Mouse (Mus musculus) limb, embryonic 12.5 days (tissue): ENCODE measurements at regions not wholly inside any gene's neighbourhood (a gene's known extent, or its start where the extent isn't known, plus 50 kb on each side); places are given as distances from the start of the nearest gene placed in this dataset.

Source experiments
- ATAC-seq: fragments of 200-750 bp; cut with Nextera tagmentation; 2 replicates; pipeline ENCODE4 v1.8.0; 2017; ENCODE audit warnings: low read depth, moderate TSS enrichment; ENCODE audit not compliant: insufficient number of reproducible peaks, insufficient read depth, low FRiP score, low TSS enrichment
- H3K27ac ChIP-seq: fragments of 300-500 bp; sonication (generic); 2 replicates; pipeline ENCODE4 v1.5.1; 2016; ENCODE audit warnings: mild to moderate bottlenecking, moderate library complexity
- H3K27me3 ChIP-seq: fragments of 300-500 bp; sonication (generic); 2 replicates; pipeline ENCODE4 v1.6.1; 2016; ENCODE audit warnings: mild to moderate bottlenecking, moderate library complexity
- H3K36me3 ChIP-seq: fragments of 300-500 bp; sonication (generic); 2 replicates; pipeline ENCODE4 v1.6.1; 2016; ENCODE audit warnings: mild to moderate bottlenecking, moderate library complexity
- H3K4me1 ChIP-seq: fragments of 300-500 bp; sonication (generic); replicated peaks from 2 replicates; pipeline ENCODE4 v1.6.1; 2016
- H3K4me2 ChIP-seq: fragments of 300-500 bp; sonication (generic); 2 replicates; pipeline ENCODE4 v1.6.1; 2016; ENCODE audit warnings: mild to moderate bottlenecking, moderate library complexity
- H3K4me3 ChIP-seq: fragments of 300-500 bp; sonication (generic); replicated peaks from 2 replicates; pipeline ENCODE4 v1.5.1; 2016; ENCODE audit warnings: mild to moderate bottlenecking
- H3K9ac ChIP-seq: fragments of 300-500 bp; sonication (generic); replicated peaks from 2 replicates; pipeline ENCODE4 v1.6.1; 2016; ENCODE audit warnings: mild to moderate bottlenecking, moderate library complexity
- H3K9me3 ChIP-seq: fragments of 300-500 bp; sonication (generic); 2 replicates; pipeline ENCODE4 v1.6.1; 2016; ENCODE audit warnings: mild to moderate bottlenecking, moderate library complexity
- WGBS: fragments of 180-500 bp; shearing (Covaris S2); methylation state at CpG from one replicate; pipeline ENCODE4 v1.1.7; 2016; 5-methylcytosine and 5-hydroxymethylcytosine counted together

DNA sequence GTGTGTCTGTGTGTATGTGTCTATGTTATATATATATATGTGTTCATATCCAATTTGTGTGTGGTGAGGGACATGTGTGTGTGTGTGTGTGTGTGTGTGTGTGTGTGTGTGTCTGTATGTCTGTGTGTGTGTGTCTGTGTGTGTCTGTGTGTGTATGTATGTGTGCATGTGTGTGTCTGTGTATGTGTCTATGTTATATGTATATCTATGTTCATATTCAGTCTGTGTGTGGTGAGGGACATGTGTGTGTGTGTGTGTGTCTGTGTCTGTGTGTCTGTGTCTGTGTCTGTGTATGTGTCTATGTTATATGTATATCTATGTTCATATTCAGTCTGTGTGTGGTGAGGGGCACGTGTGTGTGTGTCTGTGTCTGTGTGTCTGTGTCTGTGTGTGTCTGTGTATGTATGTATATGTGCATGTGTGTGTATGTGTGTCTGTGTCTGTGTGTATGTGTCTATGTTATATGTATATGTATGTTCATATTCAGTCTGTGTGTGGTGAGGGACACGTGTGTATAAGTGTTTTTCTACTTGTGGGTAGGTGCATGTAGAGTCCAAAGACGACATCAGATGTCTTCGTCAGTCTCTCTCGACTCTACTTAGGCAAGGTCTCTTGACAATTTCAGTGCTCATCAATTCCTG is 370.5 kb upstream of the Slc7a11 start:
- WGBS: 89% methylated on average over 5 of the region's 5 CpGs
- no peak overlapping the region for H3K9ac ChIP-seq
- H3K4me2 ChIP-seq: no peak overlapping the region
- H3K27ac ChIP-seq: no peak overlapping the region
- H3K4me3 ChIP-seq: no peak overlapping the region
- H3K36me3 ChIP-seq: no peaks in the 10 kb centered on the region
- no peaks in the 10 kb centered on the region; the same call in 1 of the 2 replicates for H3K4me1 ChIP-seq
- no peak; the same call in 1 of the 2 replicates for ATAC-seq
- no peaks in the 10 kb centered on the region for H3K27me3 ChIP-seq
- no peaks in the 10 kb centered on the region for H3K9me3 ChIP-seq

DNA sequence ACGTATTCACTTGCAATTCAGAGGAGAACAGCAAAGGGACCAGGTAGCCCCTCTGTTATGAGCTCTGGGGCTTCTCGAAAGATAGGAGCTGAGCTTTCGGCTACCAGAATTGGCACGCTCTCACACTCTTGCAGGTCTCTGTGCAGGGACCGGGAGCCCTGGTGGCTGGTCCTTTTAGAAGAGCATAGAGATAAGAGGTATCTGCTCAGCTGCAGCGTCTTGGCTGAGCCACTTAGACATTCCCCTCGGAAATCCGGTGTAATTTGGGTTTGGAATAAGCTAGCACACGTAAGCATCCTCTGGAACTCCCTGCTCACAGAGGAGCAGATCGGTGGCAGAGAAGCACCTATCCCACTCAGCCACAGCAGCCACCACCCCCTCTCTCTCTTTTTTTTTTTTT is 372.3 kb upstream of the Slc7a11 start:
- no peaks in the 10 kb centered on the region for H3K36me3 ChIP-seq
- H3K27me3 ChIP-seq: no peaks in the 10 kb centered on the region
- H3K9me3 ChIP-seq: no peaks in the 10 kb centered on the region
- no peak overlapping the region for H3K27ac ChIP-seq
- H3K9ac ChIP-seq: no peak overlapping the region
- peaks cover 14% of the 10 kb centered on the region for H3K4me1 ChIP-seq
- WGBS: 82% methylated on average over 10 of the region's 10 CpGs
- ATAC-seq: no peak
- no peak overlapping the region for H3K4me3 ChIP-seq
- no peak overlapping the region for H3K4me2 ChIP-seq

DNA sequence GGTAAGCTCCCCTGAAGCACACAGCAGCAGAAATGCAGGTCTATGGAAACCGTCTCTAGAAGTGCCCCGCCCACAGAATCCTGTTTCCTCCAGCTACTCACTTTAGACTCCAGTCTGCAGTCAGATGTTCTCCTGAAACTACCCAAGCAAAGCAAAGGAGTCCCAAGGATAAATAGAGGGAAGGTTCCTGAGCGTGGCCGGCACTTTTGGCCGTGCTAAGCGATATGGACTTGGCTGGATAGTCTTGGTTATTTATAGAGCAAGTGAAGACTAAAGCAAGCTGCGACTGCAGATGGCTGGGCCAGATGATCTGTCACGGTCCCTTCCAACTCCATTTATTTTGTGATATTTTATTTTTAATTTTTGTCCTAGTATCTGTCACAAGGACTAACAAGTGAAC is 373.1 kb upstream of the Slc7a11 start:
- H3K27me3 ChIP-seq: no peaks in the 10 kb centered on the region
- H3K4me1 ChIP-seq: peaks cover 17% of the 10 kb centered on the region
- no peak overlapping the region for H3K9ac ChIP-seq
- no peak overlapping the region for H3K4me2 ChIP-seq
- 86% methylated on average over 8 of the region's 8 CpGs for WGBS
- no peak overlapping the region for H3K4me3 ChIP-seq
- no peaks in the 10 kb centered on the region for H3K9me3 ChIP-seq
- no peak overlapping the region for H3K27ac ChIP-seq
- no peak for ATAC-seq
- H3K36me3 ChIP-seq: no peaks in the 10 kb centered on the region

DNA sequence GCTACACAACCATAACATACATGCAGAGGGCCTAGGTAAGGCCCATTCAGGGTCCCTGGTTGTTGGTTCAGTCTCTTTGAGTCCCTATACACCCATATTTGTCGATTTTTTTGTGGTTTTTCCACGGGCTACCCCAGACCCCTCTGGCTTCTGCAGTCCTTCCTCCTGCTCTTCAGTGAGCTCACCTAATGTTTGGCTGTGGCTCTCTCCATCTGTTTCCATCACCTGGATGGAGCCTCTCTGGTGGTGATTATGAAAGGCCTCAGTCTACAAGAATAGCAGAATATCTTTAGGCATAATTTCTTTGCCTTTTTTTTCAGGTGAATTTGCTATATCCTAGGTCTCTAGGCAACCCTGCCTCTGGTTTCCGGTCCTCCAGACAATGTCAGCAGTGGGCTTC is 373.9 kb upstream of the Slc7a11 start:
- no peaks in the 10 kb centered on the region for H3K9me3 ChIP-seq
- ATAC-seq: no peak
- WGBS: 83% methylated on average over 3 of the region's 3 CpGs

DNA sequence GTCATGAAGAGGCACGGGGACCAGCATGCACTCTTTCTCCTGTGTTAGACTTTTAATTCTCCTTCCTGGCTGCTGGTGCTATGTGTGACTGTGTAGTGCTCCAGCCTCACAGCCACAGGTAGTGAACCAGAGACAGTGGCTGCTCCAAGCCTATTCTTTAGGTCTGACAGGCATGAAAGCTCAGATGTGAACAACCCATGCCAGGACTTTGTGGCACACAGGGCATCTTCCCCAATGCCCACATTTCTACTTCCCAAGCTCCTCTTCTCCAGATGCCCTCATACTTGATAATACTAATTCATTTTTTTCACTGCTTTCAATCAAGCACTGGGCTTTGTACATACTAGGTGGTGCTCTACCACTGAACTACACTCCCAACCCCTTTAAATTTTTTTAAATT is 377.4 kb upstream of the Slc7a11 start:
- Histone ChIP-seq H3K4me2 (no peak overlapping the region), H3K4me3 (no peak overlapping the region), H3K27ac (no peak overlapping the region), H3K4me1 (peaks cover 17% of the 10 kb centered on the region), H3K27me3 (no peaks in the 10 kb centered on the region), H3K9me3 (no peaks in the 10 kb centered on the region), H3K36me3 (no peaks in the 10 kb centered on the region), H3K9ac (no peak overlapping the region)
- 54% methylated on average over 1 of the region's 1 CpGs for WGBS
- no peak for ATAC-seq

More for the DNA sequence above, 373.9 kb upstream of the Slc7a11 start:
- H3K4me1 ChIP-seq: peaks cover 17% of the 10 kb centered on the region
- no peak overlapping the region for H3K9ac ChIP-seq
- H3K36me3 ChIP-seq: no peaks in the 10 kb centered on the region
- no peak overlapping the region for H3K4me2 ChIP-seq
- no peak overlapping the region for H3K4me3 ChIP-seq
- no peaks in the 10 kb centered on the region for H3K27me3 ChIP-seq
- H3K27ac ChIP-seq: no peak overlapping the region

DNA sequence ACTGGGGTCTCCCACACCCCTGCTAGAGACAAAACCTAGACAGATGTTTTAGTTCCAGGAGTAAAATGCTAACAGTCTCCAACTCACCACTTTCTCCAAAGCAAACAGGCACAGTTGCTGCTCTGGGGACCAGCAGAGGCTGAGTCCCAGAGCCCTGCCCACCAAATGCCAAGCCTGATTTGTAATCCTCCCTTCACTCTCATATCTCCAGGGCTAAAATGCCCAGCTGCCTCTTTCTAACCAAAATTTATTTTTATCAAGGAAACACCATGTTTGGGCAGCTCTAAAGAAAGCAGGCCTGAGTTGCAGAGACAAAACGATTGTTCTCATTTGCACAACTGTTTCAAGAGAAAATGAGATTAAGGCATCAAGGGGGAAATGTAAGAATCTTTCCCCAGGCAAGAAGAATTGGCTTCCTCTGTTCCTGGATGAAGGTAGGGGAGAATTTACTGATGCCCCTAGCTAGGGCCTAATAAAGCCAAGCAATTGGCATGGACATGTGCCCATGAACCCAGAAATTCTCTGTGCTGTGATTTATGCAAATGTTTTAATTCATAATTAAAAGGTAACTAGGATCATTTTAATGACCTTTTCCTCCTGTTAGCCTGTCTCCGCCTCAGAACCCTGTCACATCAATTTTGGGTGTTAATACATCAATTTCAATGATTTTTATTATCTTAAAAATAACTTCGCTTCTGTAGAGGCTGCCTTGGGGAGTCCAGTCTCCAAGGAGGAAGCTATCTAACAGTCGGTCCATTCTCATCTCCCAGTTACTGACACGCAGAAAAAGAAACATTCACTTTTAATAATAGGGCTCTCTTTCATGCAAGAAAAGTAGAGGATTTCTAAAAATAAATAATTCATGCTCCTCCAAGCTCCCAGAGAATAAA is 382.4 kb upstream of the Slc7a11 start:
- Histone ChIP-seq H3K4me1 (peaks cover 2% of the 10 kb centered on the region; the same call in 1 of the 2 replicates), H3K27me3 (no peaks in the 10 kb centered on the region), H3K36me3 (no peaks in the 10 kb centered on the region), H3K9me3 (no peaks in the 10 kb centered on the region), H3K4me3 (no peak overlapping the region), H3K9ac (no peak overlapping the region), H3K27ac (no peak overlapping the region), H3K4me2 (no peak overlapping the region)
- no peak for ATAC-seq
- WGBS: 75% methylated on average over 5 of the region's 5 CpGs

DNA sequence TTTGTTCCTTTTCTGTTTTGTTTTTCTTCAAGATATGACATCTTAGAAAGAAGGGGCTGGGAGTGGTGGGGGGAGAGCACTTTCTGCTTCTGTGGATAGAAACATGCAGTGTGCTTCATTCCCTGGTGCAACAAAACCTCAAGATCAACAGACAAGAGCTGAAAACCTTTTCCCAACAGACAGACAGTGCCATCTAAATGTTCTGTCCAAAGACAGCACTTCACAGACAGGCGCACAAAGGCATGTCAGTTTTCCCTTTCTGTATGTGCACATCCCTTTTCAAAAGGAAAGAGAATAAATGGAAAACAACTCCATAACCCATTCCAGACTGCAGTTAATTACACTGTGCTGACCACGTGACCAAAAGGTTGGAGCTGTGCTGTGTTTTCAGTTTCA is 383.0 kb upstream of the Slc7a11 start:
- WGBS: 59% methylated on average over 2 of the region's 2 CpGs
- Histone ChIP-seq H3K4me2 (no peak overlapping the region), H3K27me3 (no peaks in the 10 kb centered on the region), H3K4me3 (no peak overlapping the region), H3K9ac (no peak overlapping the region), H3K36me3 (no peaks in the 10 kb centered on the region), H3K4me1 (no peaks in the 10 kb centered on the region), H3K9me3 (no peaks in the 10 kb centered on the region), H3K27ac (no peak overlapping the region)
- ATAC-seq: no peak

DNA sequence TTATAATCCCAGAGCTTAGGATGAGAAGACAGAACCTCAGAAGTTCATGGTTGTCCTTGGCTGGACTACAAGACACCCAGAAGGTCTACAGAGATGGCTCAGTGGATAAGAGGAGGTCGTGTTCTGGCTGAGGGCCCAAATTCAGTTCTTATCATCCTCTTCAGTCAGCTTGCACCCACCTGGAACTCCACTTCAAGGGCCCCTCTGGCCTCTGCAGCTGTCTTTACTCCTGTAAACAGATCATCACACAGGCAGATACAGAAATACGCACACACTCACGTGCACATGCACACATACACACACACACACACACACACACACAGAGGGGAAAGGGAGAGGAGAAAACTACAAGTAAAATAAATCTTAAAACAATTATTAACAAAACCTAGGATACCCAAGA is 385.8 kb upstream of the Slc7a11 start:
- ATAC-seq: no peak
- no peak overlapping the region for H3K9ac ChIP-seq
- H3K4me3 ChIP-seq: no peak overlapping the region
- no peak overlapping the region for H3K4me2 ChIP-seq
- H3K9me3 ChIP-seq: no peaks in the 10 kb centered on the region
- H3K27ac ChIP-seq: no peak overlapping the region
- H3K27me3 ChIP-seq: no peaks in the 10 kb centered on the region
- no peaks in the 10 kb centered on the region for H3K36me3 ChIP-seq
- no peaks in the 10 kb centered on the region for H3K4me1 ChIP-seq
- WGBS: 82% methylated on average over 3 of the region's 3 CpGs

DNA sequence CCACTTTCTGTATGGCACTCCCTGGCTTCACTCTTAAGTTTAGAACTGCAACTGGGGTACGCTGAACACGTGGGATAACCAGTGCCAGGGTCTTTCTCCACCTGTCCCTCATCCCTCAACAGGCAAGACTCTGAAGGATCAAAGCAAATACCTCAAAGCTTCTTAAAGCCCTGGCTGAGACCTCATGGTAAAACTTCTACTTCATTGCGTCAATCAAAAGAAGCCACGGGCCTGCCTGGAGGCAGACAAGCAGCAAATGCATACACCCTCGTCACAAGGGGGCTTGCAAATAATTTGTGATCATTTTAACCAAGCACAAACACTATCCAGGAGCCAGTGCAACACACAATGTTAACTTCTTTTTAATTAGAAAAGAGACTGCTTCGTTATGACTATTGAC is 387.0 kb upstream of the Slc7a11 start:
- Histone ChIP-seq H3K9me3 (no peaks in the 10 kb centered on the region), H3K27ac (no peak overlapping the region), H3K9ac (no peak overlapping the region), H3K27me3 (no peaks in the 10 kb centered on the region), H3K4me3 (no peak overlapping the region), H3K4me1 (no peaks in the 10 kb centered on the region), H3K36me3 (no peaks in the 10 kb centered on the region), H3K4me2 (no peak overlapping the region)
- no peak for ATAC-seq
- 74% methylated on average over 6 of the region's 6 CpGs for WGBS

DNA sequence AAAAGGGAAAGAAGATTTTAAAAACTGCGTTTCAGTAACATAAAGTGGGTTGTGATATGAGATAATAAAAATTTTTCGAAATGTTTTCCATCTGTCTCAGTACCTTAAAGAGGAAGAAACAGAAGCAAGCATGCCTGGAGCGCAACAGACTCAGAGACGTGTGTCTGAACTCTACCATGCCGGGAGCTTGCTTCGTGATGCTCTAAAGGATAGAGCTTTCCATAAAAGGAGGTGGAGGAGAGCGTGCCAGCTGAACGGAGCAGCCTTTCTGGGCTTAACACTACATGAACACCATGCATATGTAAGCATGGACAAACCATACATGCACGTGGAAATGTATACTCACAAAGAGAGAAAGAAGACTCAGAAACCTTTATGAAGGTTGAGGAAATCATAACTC is 387.5 kb upstream of the Slc7a11 start:
- ATAC-seq: no peak
- Histone ChIP-seq H3K27me3 (no peaks in the 10 kb centered on the region), H3K4me1 (no peaks in the 10 kb centered on the region), H3K27ac (no peak overlapping the region), H3K4me2 (no peak overlapping the region), H3K9me3 (no peaks in the 10 kb centered on the region), H3K36me3 (no peaks in the 10 kb centered on the region), H3K9ac (no peak overlapping the region), H3K4me3 (no peak overlapping the region)
- WGBS: 81% methylated on average over 9 of the region's 9 CpGs

DNA sequence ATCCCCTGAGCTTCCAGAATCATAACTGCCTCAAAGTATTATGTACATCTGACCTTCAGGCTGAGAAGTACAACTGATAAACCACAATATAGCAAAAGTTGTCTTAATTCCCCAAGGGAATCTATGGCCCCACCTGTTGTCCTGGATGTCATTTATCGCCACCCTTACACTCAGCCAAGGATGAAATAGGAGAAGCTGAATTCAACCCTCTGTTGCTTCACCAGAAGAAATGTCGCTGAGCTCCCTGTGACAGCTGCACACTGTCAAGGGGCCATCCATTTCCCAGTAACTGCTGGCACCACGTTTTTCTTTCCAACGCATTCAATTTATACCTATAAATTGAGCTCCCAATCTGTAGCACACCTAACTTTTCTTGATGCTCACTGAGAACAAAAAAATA is 382.0 kb upstream of the Noct start:
- Histone ChIP-seq H3K27me3 (no peaks in the 10 kb centered on the region), H3K4me3 (no peak overlapping the region), H3K36me3 (no peaks in the 10 kb centered on the region), H3K27ac (no peak overlapping the region), H3K4me2 (no peak overlapping the region), H3K9me3 (no peaks in the 10 kb centered on the region), H3K4me1 (peaks cover 13% of the 10 kb centered on the region), H3K9ac (no peak overlapping the region)
- WGBS: 61% methylated on average over 4 of the region's 4 CpGs
- no peak for ATAC-seq
